Mouse (Mus musculus) kidney, embryonic 16.5 days (tissue): ENCODE results near the gene Fryl. TPM values are rescaled to one million over a fixed set of nuclear protein-coding genes. Genes with fewer than 3 reads are reported as not detected.

Experiments used
- ATAC-seq: fragments of 200-750 bp; cut with Nextera tagmentation; 2 replicates; pipeline ENCODE4 v1.8.0; 2017; ENCODE audit warnings: moderate TSS enrichment; ENCODE audit not compliant: low FRiP score, low TSS enrichment
- H3K27ac ChIP-seq: fragments of 300-500 bp; sonication (generic); 2 replicates; pipeline ENCODE4 v1.5.1; 2014; ENCODE audit warnings: low read length
- H3K27me3 ChIP-seq: fragments of 300-500 bp; sonication (generic); 2 replicates; pipeline ENCODE4 v1.6.1; 2014; ENCODE audit warnings: low read length, control low read depth, mixed read lengths; ENCODE audit not compliant: insufficient read depth
- H3K36me3 ChIP-seq: fragments of 300-500 bp; sonication (generic); 2 replicates; pipeline ENCODE4 v1.6.1; 2014; ENCODE audit warnings: low read length, control low read depth, mixed read lengths; ENCODE audit not compliant: insufficient read depth
- H3K4me1 ChIP-seq: fragments of 300-500 bp; sonication (generic); 2 replicates; pipeline ENCODE4 v1.6.1; 2014; ENCODE audit warnings: low read length, control low read depth, mixed read lengths; ENCODE audit not compliant: insufficient read depth
- H3K4me2 ChIP-seq: fragments of 300-500 bp; sonication (generic); replicated peaks from 2 replicates; pipeline ENCODE4 v1.6.1; 2014; ENCODE audit warnings: low read depth, low read length
- H3K4me3 ChIP-seq: fragments of 300-500 bp; sonication (generic); 2 replicates; pipeline ENCODE4 v1.5.1; 2014; ENCODE audit warnings: mild to moderate bottlenecking, low read length
- H3K9ac ChIP-seq: fragments of 300-500 bp; sonication (generic); replicated peaks from 2 replicates; pipeline ENCODE4 v1.6.1; 2014; ENCODE audit warnings: low read length
- H3K9me3 ChIP-seq: fragments of 300-500 bp; sonication (generic); 2 replicates; pipeline ENCODE4 v1.6.1; 2016; ENCODE audit warnings: low read length, control low read depth
- WGBS: fragments of 180-500 bp; shearing (Covaris S2); extraction: QIAGEN DNeasy Blood & Tissue Kit; methylation state at CpG from one replicate; pipeline ENCODE4 v1.1.7; 2014; 5-methylcytosine and 5-hydroxymethylcytosine counted together
- polyA plus RNA-seq: library from polyadenylated mRNA; unstranded; fragments of >200 nt; fragmentation: Nextera tagmentation; extraction: Ambion mirVana; gene quantifications from 2 replicates; pipeline ENCODE4 v1.2.1, GENCODE M21; 2015

Gene Fryl
- polyA plus RNA-seq, 1 experiment from 2014 or later = 27.9 TPM

DNA sequence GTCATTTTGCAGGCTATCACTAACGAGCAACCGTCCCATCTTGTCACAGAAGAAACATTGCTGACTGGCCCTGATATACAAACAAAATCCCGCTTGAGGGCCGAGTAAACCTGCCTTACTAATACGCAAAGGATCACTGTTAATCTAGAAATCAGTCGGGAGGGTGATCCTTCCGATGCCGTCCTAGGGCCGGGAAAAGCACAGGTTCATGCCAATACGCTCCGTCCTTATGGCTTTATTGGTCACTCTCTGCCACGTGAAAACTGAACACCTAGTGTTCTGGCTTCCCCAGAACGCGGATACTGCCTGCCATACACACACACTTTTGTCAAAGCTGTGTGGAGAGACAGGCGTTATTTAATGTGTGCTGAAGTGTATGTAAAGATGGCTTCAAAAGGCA, 44.5 kb downstream of the Fryl start:
- WGBS = 92% methylated on average over 15 of the region's 15 CpGs

GRCm38 (mm10) chr5:73210971-73211315, 45.5 kb downstream of the Fryl start:
- H3K9ac ChIP-seq = no peak overlapping the region
- no peak for ATAC-seq
- no peak overlapping the region for H3K27ac ChIP-seq
- no peaks in the 10 kb centered on the region for H3K27me3 ChIP-seq
- no peak overlapping the region for H3K4me3 ChIP-seq
- peaks cover 14% of the 10 kb centered on the region for H3K36me3 ChIP-seq
- no peak overlapping the region for H3K4me2 ChIP-seq
- H3K4me1 ChIP-seq = peaks cover 12% of the 10 kb centered on the region
- H3K9me3 ChIP-seq = no peaks in the 10 kb centered on the region
- WGBS = 87% methylated on average over 6 of the region's 6 CpGs

More for the DNA sequence above, 44.5 kb downstream of the Fryl start:
- Histone ChIP-seq H3K27ac (no peak overlapping the region), H3K9ac (no peak overlapping the region), H3K4me1 (peaks cover 12% of the 10 kb centered on the region), H3K4me2 (no peak overlapping the region), H3K4me3 (no peak overlapping the region), H3K36me3 (peaks cover 14% of the 10 kb centered on the region), H3K27me3 (no peaks in the 10 kb centered on the region), H3K9me3 (no peaks in the 10 kb centered on the region)
- no peak for ATAC-seq

GRCm38 (mm10) chr5:73210127-73210970, 46.1 kb downstream of the Fryl start:
- ATAC-seq = no peak; the same call in none of the 2 replicates
- H3K27me3 ChIP-seq = no peaks in the 10 kb centered on the region
- H3K36me3 ChIP-seq = peaks cover 14% of the 10 kb centered on the region
- H3K4me2 ChIP-seq = no peak overlapping the region
- H3K4me1 ChIP-seq = peaks cover 12% of the 10 kb centered on the region
- H3K27ac ChIP-seq = no peak overlapping the region
- H3K9ac ChIP-seq = no peak overlapping the region
- 81% methylated on average over 22 of the region's 22 CpGs for WGBS
- no peak overlapping the region for H3K4me3 ChIP-seq
- H3K9me3 ChIP-seq = no peaks in the 10 kb centered on the region

DNA sequence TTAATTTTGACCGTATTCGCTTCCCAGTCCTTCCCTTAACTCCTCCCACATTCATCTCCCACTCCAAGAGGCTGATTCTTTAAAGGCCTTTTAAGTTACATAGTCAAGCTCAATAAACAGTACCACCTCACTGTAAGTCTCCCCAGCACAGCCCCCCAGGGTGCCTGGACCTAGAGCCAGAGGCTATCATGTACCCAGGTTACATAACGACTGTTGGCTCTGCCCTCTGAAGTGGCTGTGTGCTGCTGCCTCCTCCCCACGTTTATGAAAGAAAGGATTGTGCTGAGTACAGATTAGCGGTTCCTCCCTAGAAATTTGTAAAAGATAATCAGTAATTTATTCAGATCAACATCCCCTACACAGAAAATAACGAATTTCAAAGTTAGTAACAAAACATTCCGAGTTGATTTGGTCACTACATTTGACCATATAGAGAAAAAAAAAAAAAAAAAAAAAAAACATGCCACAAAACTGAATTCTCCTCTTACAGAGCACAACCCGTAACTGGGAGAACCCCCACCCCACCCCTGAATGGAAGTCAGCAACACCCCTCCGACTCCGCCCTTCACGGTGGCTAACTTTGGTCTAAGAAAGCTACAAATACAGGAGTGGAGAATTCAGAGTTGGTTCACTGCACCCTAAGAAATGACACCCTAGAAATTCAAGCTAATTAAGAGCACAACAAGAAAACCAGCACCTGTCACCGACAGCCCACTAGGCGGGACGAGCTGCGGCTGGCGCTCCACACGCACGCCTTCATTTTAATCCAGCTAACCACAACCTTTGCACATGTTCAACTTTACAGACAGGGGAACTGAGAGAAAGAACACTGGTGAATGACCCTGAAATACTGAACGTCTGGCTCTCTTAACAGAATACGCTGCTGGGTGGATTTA, 47.0 kb downstream of the Fryl start:
- 56% methylated on average over 20 of the region's 20 CpGs for WGBS

GRCm38 (mm10) chr5:73208645-73209044, 47.8 kb downstream of the Fryl start:
- no peaks in the 10 kb centered on the region for H3K27me3 ChIP-seq
- peaks cover 12% of the 10 kb centered on the region for H3K4me1 ChIP-seq
- no peaks in the 10 kb centered on the region for H3K9me3 ChIP-seq
- peaks cover 13% of the 10 kb centered on the region for H3K36me3 ChIP-seq
- WGBS = 73% methylated on average over 6 of the region's 6 CpGs
- no peak overlapping the region for H3K4me2 ChIP-seq
- no peak overlapping the region for H3K9ac ChIP-seq
- H3K4me3 ChIP-seq = no peak overlapping the region
- ATAC-seq = no peak
- H3K27ac ChIP-seq = no peak overlapping the region

More for the DNA sequence above, 47.0 kb downstream of the Fryl start:
- Histone ChIP-seq H3K4me3 (no peak overlapping the region), H3K9ac (no peak overlapping the region), H3K27ac (no peak overlapping the region), H3K36me3 (peaks cover 16% of the 10 kb centered on the region), H3K4me1 (peaks cover 12% of the 10 kb centered on the region), H3K9me3 (no peaks in the 10 kb centered on the region), H3K4me2 (no peak overlapping the region), H3K27me3 (no peaks in the 10 kb centered on the region)
- ATAC-seq = peak; percentile 69; the same call in 1 of the 2 replicates

- peaks cover 6% of the 10 kb centered on the region; the same call in 1 of the 2 replicates for H3K36me3 ChIP-seq
- no peak overlapping the region for H3K4me2 ChIP-seq
- no peak overlapping the region for H3K4me3 ChIP-seq
- no peak overlapping the region for H3K27ac ChIP-seq
- WGBS = 77% methylated on average over 9 of the region's 9 CpGs
- peaks cover 29% of the 10 kb centered on the region for H3K4me1 ChIP-seq
- H3K9ac ChIP-seq = no peak overlapping the region
- no peak for ATAC-seq
- no peaks in the 10 kb centered on the region for H3K27me3 ChIP-seq
- H3K9me3 ChIP-seq = no peaks in the 10 kb centered on the region
Measured at GRCm38 (mm10) chr5:73206722-73207121, 49.7 kb downstream of the Fryl start.

- Histone ChIP-seq H3K9me3 (no peaks in the 10 kb centered on the region), H3K27ac (no peak overlapping the region), H3K4me1 (peaks cover 33% of the 10 kb centered on the region), H3K4me3 (no peak overlapping the region), H3K4me2 (no peak overlapping the region), H3K36me3 (peaks cover 6% of the 10 kb centered on the region; the same call in 1 of the 2 replicates), H3K9ac (no peak overlapping the region), H3K27me3 (no peaks in the 10 kb centered on the region)
- ATAC-seq = no peak
- 76% methylated on average over 8 of the region's 8 CpGs for WGBS
Measured at GRCm38 (mm10) chr5:73205996-73206629, 50.3 kb downstream of the Fryl start.

DNA sequence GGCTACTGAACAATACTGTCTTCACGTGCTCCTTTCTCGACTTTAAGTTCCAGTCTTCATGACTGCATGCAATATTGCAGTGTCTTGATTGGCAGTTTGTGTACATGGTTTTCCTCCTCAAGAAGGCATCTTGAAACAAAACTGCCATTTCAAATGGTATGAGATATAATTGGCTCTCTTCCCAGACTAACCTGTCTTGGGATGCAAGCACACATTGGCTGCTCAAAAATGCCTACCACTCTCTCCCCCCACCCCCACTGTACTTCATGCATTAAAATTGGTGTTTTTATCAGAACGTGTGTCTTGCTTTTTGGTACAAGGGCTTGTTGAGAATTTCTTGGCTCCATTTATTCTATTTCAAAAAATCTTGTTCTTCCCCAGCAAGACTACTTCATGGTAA, 51.4 kb downstream of the Fryl start:
- H3K36me3 ChIP-seq = peaks cover 4% of the 10 kb centered on the region; the same call in 1 of the 2 replicates
- H3K9me3 ChIP-seq = no peaks in the 10 kb centered on the region
- no peak overlapping the region for H3K27ac ChIP-seq
- H3K4me3 ChIP-seq = no peak overlapping the region
- no peak overlapping the region for H3K4me2 ChIP-seq
- ATAC-seq = no peak
- H3K9ac ChIP-seq = no peak overlapping the region
- WGBS = 84% methylated on average over 3 of the region's 3 CpGs
- no peaks in the 10 kb centered on the region for H3K27me3 ChIP-seq
- peaks cover 35% of the 10 kb centered on the region for H3K4me1 ChIP-seq

DNA sequence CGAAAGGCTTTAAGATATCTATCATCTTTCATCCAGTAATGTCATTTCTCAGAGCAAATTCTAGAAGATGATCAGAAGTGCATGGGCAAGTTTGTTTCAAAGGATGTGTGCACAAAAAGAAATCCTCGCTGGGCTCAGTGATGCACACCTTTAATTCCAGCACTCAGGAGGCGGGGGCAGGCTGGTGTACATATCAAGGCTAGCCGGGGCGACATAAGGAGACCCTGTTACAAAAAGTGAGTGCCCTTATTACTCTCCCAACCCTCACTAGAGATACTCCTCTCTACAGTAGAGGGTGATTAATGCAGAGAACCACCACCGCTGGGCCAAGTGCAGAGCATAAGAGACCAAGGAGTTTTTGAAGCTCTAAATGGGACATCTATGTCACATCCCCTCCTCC, 53.9 kb downstream of the Fryl start:
- WGBS = 41% methylated on average over 6 of the region's 6 CpGs

More for the DNA sequence above, 53.9 kb downstream of the Fryl start:
- Histone ChIP-seq H3K27ac (peak overlapping the region; percentile 0; the same call in 1 of the 2 replicates), H3K36me3 (0 out of 2 replicates have a peak, but pooled peaks cover 2% of the 10 kb centered on the region), H3K9me3 (peaks cover 4% of the 10 kb centered on the region), H3K27me3 (no peaks in the 10 kb centered on the region), H3K4me1 (peaks cover 31% of the 10 kb centered on the region), H3K9ac (no peak overlapping the region), H3K4me3 (no peak overlapping the region), H3K4me2 (no peak overlapping the region)
- peak; percentile 74 for ATAC-seq
